Mouse (Mus musculus) gastrocnemius, adult 2 months (tissue): ENCODE results near the gene Otp. TPM values are rescaled to one million over a fixed set of nuclear protein-coding genes. Genes with fewer than 3 reads are reported as not detected.

Source experiments
- DNase-seq: peaks from one replicate; pipeline ENCODE4 v3.0.0; 2022
- H3K27ac ChIP-seq: fragments of 200-600 bp; 2 replicates; pipeline ENCODE4 v1.8.1; 2022; ENCODE audit warnings: mild to moderate bottlenecking
- H3K4me3 ChIP-seq: fragments of 200-600 bp; 2 replicates; pipeline ENCODE4 v1.8.1; 2022; ENCODE audit warnings: mild to moderate bottlenecking, moderate library complexity
- CTCF ChIP-seq: fragments of 200-600 bp; IDR thresholded peaks from 2 replicates; pipeline ENCODE4 v1.8.1; 2022; ENCODE audit warnings: antibody characterized with exemption, mild to moderate bottlenecking, moderate library complexity
- intact Hi-C: fragments of 180-260 bp; cut with DNase I; formaldehyde crosslinking; loops from one replicate; pipeline ENCODE4 v1.15.1; 2025
- total RNA-seq, 2 experiments: library from RNA; stranded (reverse); gene quantifications; 2 replicates each; pipeline ENCODE4 v1.2.3; 2021

The Otp gene
- total RNA-seq, 2 experiments from 2014 or later, result not detected

DNA sequence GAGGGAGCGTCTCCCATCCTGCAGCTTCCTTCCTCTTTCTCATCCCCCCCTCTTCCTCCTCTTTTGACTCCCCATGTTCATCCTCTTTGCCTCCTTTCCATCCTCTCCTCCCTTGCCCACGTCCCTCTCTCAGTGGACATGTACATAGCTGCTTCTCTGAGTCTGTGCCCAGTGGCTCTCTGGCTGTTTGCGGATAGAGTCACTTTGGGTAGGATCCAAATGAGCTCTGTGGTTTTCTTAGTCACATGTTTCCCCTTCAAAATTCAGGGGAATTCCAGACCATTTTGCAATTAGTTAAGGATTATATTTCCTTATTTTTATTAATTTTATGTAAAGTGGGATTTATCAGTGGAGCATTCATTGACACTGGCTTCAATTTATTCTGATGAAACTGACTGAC is 52.7 kb downstream of the Otp start:
- intact Hi-C loops, result no loop called here
- Histone ChIP-seq H3K27ac (no peak overlapping the region), H3K4me3 (no peak overlapping the region)
- no peak for DNase-seq
- TF ChIP-seq CTCF, result no peak

Other genes with a start within 250 kb of the Otp start
- gene Tbca, start 86.7 kb upstream of the Otp start, total RNA-seq, result 10 to 100 TPM; 50.9 to 79.1 TPM
- gene Wdr41, start 100.7 kb downstream of the Otp start, total RNA-seq, result 10 to 100 TPM; 15.6 to 16.1 TPM